Mouse (Mus musculus): ENCODE data around the gene Clk2.

GRCm38 (mm10) chr3:89221167-89221566 is 56.6 kb downstream of the Clk2 start:
- no peak for TF ChIP-seq GATA1 (IDR thresholded peaks at IDR 0.05; ENCODE audit: borderline replicate concordance, low read length)
- no peak for TF ChIP-seq FLI1 (IDR thresholded peaks at IDR 0.05; ENCODE audit: low read length)
